Mouse (Mus musculus): Measurements from ENCODE around the gene Dab1.

Dab1 gene

GRCm38 (mm10) chr4:103619321-103619945, at the start of gene Dab1:
Gene Dab1, plus strand, starts transcription at chr4:103619359.
- peak; percentile 57 to 67 for DNase-seq (ENCODE audit: low spot score in 2 of 2)

GRCm38 (mm10) chr4:103571721-103572352, 47.3 kb upstream of the Dab1 start:
- no peak for DNase-seq (ENCODE audit: low spot score in 2 of 2)

- DNase-seq (ENCODE audit: low spot score in 2 of 2): no peak
Measured at GRCm38 (mm10) chr4:103575556-103575955, 43.6 kb upstream of the Dab1 start.

GRCm38 (mm10) chr4:103576305-103576704, 42.9 kb upstream of the Dab1 start:
- DNase-seq (ENCODE audit: low spot score in 2 of 2): no peak

DNA sequence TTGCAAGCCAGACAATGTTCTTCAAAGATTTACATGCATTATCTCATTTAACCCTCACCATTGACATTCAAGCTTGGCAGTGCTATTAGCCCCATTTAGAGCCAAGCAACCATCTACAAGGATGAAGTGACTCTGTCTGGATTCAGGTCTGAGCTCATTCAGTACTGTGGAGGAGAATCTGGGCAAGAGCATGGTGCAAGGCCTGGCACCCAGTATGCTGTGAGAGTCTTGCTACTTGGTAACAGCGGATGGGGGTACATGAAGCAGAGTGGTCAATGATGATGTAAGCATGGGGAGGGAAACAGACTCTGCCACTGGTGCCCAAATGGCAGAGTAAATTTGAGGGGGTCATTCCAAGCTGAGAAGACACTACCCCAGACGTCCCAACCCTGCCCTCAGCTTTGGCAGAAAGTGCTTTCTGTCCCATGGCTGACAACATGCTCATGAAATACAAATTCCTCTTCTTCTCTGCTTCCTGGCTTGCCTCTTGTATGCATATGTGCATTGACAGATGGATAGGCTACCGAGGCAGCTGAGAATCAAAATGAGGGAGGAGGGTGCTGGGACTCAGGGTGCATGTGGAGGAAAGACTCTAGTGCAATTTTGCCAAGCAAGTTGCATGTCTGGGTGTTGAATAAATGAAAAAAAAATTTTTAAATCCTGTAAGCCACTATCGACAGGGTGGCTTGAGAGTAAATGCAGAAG, 41.9 kb upstream of the Dab1 start:
- no peak for DNase-seq (ENCODE audit: low spot score in 2 of 2)

- no peak for DNase-seq (ENCODE audit: low spot score in 2 of 2)
Measured at GRCm38 (mm10) chr4:103577821-103578220, 41.3 kb upstream of the Dab1 start.

DNA sequence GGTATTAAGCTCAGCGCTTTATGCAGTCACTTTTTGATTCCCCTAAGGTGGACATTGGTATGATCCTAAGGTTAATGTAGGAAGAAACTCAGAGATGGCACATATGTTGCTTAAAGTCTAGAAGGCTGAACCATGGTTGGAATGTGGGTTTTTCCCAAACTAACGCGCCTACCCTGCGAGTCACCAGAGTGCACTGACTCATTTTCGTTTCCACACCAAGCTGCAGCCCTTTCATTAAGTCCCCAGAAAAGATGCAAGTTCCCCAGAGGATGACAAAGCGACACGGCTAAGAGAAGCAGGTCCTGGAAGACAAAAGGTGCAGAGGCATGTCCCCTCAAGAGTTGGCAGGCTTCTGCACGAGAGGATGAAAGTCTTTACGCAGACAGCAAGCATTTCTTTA, 39.1 kb upstream of the Dab1 start:
- no peak for DNase-seq (ENCODE audit: low spot score in 2 of 2)

- no peak for DNase-seq (ENCODE audit: low spot score in 2 of 2)
Measured at GRCm38 (mm10) chr4:103615011-103615410, 4.1 kb upstream of the Dab1 start.

GRCm38 (mm10) chr4:103619946-103620371, 800 bp downstream of the Dab1 start:
- DNase-seq (ENCODE audit: low spot score in 2 of 2): peak in 1 of 2 experiments; percentile 37

GRCm38 (mm10) chr4:103620590-103621155, 1.5 kb downstream of the Dab1 start:
- no peak for DNase-seq (ENCODE audit: low spot score in 2 of 2)

DNA sequence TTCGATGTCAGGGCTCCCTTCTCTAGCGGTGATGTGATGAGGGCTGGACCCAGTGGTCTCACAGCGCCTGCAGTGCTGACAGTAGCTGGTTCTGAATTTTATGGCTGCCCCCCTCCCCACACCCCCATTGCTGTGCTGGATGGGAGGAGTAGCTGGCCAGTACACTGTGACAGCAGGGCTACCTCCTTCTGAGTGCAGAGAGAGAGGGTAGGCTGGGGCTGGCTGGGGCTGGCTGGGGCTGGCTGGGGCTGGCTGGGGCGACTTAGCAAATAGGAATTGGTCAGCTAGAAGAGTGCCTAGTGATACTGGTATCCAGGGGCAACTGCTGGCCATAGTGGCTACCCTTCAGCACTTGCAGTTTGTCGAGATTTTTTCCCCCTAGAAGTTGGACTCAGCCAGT, 2.4 kb downstream of the Dab1 start:
- DNase-seq (ENCODE audit: low spot score in 2 of 2): no peak

- DNase-seq (ENCODE audit: low spot score in 2 of 2): no peak
Measured at GRCm38 (mm10) chr4:103630177-103630576, 11.0 kb downstream of the Dab1 start.

DNA sequence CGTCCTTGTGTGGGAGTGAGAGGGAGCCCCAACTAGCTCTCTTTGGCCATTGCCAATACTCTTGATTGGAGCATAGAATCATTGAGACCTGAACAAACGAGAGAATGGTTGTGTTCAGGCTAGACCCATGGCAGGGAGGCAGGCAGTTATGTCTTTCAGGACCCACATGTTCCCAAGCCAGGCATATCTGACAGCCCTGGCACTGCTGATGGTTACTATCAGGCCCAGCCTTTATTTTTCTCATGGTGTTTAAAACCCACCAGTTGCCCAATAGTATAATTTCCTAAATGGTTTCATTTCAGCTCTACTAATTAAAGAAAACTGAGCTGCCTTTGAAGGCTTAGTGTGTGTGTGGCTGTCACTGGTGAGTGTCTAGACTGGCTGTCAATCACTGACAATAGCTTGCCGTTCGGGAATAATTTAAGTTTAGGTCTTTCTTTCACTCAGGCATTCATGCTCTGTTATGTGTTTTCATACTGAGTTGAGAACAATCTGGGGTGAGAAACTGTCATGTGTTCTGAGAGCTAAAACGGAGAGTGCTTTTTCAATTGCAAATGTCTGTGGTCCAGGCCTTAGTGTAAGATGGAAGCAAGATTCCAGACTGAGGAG, 17.1 kb downstream of the Dab1 start:
- DNase-seq (ENCODE audit: low spot score in 2 of 2): no peak

DNA sequence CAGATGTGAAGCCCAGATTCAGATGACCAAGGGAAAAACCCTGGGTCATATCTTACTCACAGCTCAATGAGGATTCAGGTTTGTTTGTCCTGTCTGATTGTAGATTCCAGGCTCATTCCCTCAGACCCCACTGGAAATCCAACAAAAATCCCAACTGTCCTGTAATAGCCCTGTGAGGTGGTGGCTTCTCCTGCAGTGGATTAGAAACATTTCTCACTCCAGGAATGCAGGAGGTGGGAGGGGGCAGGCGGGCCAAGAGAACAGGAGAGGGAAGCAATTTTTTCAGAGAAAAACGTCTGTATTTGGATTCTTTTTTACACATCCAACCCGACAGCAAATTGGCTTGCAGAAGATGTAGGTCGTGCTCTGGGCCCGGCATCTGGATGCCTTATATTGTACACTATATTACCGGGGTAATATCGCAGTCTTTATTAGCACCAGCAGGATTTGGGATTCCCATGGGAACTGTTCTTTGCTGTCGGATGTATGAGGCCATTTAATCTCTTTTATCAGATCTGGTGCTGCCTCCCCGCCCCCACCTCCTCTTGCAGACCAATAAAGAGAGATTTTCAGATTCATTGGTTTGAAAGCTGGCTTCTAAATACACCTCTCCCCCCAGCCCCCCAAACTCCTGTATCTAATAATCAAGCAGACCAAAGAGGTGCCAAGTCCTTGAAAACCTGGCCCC, 29.2 kb downstream of the Dab1 start:
- no peak for DNase-seq (ENCODE audit: low spot score in 2 of 2)

DNA sequence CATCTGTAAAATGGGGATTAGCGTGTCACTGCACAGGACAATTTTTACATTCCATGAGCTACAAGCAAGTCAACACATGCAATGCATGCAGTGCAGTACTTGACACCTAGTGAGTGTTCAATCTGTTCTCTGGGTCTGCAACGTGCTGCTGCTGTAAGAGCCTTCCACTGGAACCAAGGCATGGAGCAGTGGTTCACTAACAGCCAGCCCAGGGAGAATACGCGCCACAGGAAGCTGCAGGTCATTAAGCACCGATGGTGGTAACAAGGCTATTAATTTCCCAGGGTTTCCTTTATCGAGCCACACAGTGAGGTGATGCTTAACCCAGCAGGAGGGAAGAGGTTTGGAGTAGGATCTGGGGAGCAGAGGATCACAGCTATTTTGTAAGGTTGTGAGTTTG, 36.6 kb downstream of the Dab1 start:
- DNase-seq (ENCODE audit: low spot score in 2 of 2): no peak

DNA sequence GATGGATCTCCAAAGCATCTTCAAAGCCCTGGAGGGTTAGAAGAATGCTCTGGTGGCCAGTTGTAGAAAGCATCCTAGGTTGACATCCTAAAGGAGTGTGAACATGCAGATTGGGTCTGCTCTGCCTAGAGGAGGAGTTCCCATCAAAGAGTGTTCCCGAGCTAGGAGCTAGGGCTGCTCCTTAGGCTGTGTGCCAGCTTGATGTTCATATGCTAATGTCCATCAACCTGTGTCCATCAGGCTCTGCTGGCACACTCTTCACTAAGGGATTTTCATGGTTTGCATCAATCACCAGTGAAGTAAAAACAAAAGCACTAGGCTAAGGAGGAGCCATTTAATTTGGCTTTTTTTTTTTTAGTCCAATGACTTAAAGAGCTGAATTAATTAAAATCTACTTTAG, 42.2 kb downstream of the Dab1 start:
- no peak for DNase-seq (ENCODE audit: low spot score in 2 of 2)

DNA sequence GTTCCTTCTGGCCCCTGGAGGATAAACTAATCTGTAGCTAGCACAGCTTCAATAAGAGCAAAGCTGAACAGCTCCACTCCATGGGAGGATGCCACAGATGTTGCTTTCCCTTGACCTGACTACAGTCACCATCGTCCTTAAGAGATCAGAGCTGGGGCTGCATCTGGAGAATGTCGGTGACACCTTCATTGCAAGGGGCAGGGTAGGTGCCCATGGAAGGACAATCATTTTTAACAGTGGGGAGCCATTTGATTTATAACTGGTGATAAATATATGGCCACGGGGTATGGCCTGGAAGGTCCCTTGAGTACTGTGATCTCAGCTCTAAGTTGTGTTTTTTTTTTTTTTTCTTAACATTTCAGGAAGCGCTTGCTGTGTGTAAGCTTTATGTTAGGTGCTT, 48.3 kb downstream of the Dab1 start:
- no peak for DNase-seq (ENCODE audit: low spot score in 2 of 2)

DNA sequence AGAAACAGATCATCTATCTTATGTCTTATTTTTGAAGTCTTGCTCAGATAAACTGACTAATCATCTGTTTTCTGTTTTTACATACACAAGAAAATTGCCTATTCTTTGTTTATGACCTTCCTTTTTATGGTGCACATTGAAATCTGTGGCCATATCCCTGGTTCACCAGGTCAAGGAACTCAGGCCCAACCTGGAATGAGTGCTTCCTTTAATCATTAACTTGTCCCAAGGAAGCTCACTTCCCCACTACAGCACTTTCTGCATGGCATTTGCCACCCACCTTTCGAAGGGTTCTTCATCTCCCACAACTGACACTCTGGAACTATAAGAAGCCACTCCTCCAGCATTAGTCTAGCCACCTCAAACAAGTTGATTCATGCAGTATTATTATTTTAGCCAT, 58.0 kb downstream of the Dab1 start:
- no peak for DNase-seq (ENCODE audit: low spot score in 2 of 2)

DNA sequence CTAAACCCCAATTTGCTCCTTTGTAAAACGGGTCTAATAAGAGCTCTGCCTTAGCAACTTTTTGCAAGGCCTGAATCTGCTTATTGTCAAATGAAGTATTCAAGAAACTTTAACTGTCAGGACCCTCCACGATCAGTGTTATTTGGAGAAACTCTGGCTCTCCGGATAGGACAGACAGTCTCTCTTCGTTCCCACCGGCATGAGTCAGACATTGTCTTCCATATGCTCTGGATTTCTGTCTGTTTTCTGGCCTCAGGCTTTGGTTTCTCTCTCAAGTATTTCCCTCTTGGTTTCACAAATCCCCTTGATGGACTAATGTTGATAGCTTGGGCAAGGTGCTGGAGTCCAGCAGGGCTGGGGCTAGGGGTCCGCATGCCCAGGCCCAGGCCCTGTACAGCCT, 59.3 kb downstream of the Dab1 start:
- DNase-seq (ENCODE audit: low spot score in 2 of 2): no peak

DNA sequence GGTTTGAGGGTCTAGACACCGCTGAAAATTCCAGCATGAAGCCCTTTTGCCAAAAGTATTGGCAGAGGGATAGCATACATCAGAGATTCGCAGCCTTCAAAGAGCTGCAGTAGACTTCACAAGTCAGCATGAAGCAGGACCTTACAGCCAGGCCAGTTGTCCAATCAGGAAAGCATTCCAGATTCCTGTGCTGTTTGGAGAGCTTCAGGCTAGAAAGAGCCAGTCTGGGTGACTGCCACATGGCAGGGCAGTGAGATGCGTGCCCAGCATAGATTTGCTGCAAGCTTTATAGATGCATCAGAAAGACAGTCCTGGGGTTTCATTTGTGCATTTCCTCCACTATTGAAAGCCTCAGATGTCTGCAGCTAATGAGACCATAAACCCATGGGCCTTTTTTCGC, 66.0 kb downstream of the Dab1 start:
- no peak for DNase-seq (ENCODE audit: low spot score in 2 of 2)

- DNase-seq (ENCODE audit: low spot score in 2 of 2): no peak
Measured at GRCm38 (mm10) chr4:103691717-103692116, 72.6 kb downstream of the Dab1 start.

DNA sequence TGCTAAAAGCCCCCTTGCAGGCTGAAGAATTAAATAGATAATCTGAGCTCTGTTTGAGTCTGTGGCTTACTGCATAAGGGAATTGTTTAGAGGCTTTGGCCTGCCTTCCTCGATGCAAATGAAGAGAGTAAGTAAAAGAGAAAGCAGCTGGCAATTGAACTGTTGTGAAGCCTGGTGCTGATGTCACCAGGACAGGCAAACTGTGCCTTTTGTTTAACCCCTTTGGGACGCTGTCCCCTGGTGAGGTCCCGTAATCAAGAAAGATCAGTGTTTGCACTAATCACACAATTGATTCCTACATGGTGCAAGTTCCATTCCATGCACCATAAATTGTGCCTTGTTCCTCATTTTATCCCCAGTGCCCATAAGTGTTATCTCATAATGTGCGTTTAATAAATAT, 80.6 kb downstream of the Dab1 start:
- no peak for DNase-seq (ENCODE audit: low spot score in 2 of 2)
